Mouse (Mus musculus): ENCODE measurements at regions not wholly inside any gene's neighbourhood (a gene's known extent, or its start where the extent isn't known, plus 50 kb on each side); places are given as distances from the start of the nearest gene placed in this dataset.

- no peak for TF ChIP-seq CTCF (IDR thresholded peaks at IDR 0.05; ENCODE audit: low read depth)
- no peak overlapping the region for H3K9ac ChIP-seq
- 85% methylated on average over 7 of the region's 7 CpGs for WGBS
- no peak overlapping the region for H3K27ac ChIP-seq (ENCODE audit: low read depth, low read length)
- H3K4me1 ChIP-seq (ENCODE audit: insufficient read depth), result no peaks in the 10 kb centered on the region
- no peaks in the 10 kb centered on the region for H3K9me3 ChIP-seq (ENCODE audit: low read length)
- H3K36me3 ChIP-seq (ENCODE audit: insufficient read depth), result no peaks in the 10 kb centered on the region
- no peak overlapping the region for H3K4me2 ChIP-seq (ENCODE audit: low read depth)
- no peak overlapping the region for H3K4me3 ChIP-seq (ENCODE audit: low read depth, low read length)
- no peaks in the 10 kb centered on the region for H3K27me3 ChIP-seq (ENCODE audit: insufficient read depth, low read length)
- ATAC-seq (no peak), DNase-seq (no peak)
These were observed 340.1 kb upstream of the Cdh11 start for GRCm38 (mm10) chr8:103125581-103125980.

DNA sequence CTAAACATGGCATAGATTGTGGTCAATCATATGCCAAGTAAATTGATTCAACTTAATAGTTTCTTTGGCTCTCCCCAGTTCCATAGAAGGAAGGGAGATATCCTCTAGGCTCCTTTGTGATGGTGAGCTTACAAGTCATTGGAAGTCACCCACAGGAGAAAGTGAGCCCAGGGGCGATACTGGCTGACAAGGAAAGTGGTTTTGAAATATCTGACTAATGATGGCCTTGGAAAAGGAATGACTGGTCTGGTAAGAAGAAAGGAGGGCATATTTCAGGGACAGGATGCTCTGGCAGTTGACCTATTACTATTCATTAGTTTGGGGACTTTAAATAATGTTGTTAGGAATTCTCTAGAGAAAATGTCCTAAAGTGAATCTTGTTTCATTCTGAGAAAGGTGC is 352.7 kb upstream of the Cdh11 start:
- ATAC-seq (no peak), DNase-seq (no peak)
- no peaks in the 10 kb centered on the region for H3K4me1 ChIP-seq (ENCODE audit: insufficient read depth)
- H3K27me3 ChIP-seq (ENCODE audit: insufficient read depth, low read length), result no peaks in the 10 kb centered on the region
- H3K9me3 ChIP-seq (ENCODE audit: low read length), result no peaks in the 10 kb centered on the region
- WGBS, result 88% methylated on average over 1 of the region's 1 CpGs
- H3K4me3 ChIP-seq (ENCODE audit: low read depth, low read length), result no peak overlapping the region
- TF ChIP-seq CTCF (IDR thresholded peaks at IDR 0.05; ENCODE audit: low read depth), result no peak
- H3K9ac ChIP-seq, result no peak overlapping the region
- H3K36me3 ChIP-seq (ENCODE audit: insufficient read depth), result no peaks in the 10 kb centered on the region
- H3K27ac ChIP-seq (ENCODE audit: low read depth, low read length), result no peak overlapping the region
- no peak overlapping the region for H3K4me2 ChIP-seq (ENCODE audit: low read depth)

DNA sequence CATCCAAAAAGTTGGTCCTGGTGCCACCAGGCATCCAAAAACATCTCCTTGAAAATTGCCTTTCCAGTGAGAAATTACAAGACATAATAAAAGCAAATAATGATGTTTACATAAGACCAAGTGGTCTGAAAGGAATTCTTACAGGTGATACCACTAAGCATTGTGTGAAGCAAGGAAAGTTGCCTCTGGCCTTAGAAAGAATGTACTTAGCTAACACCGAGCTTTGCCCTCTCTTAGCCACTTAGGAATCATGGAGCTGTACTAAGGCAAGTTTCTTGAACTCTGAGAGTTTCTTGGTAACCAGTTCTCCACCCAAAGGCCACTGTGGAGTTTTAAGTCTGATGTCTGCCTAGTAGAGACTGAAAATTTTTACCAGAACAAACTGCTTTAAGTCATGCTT is 359.4 kb upstream of the Cdh11 start:
- no peak overlapping the region for H3K4me2 ChIP-seq (ENCODE audit: low read depth)
- no peak for TF ChIP-seq CTCF (IDR thresholded peaks at IDR 0.05; ENCODE audit: low read depth)
- H3K4me1 ChIP-seq (ENCODE audit: insufficient read depth), result no peaks in the 10 kb centered on the region
- 65% methylated on average over 1 of the region's 1 CpGs for WGBS
- no peak overlapping the region for H3K27ac ChIP-seq (ENCODE audit: low read depth, low read length)
- H3K27me3 ChIP-seq (ENCODE audit: insufficient read depth, low read length), result no peaks in the 10 kb centered on the region
- ATAC-seq (no peak), DNase-seq (no peak)
- H3K4me3 ChIP-seq (ENCODE audit: low read depth, low read length), result no peak overlapping the region
- H3K9ac ChIP-seq, result no peak overlapping the region
- H3K9me3 ChIP-seq (ENCODE audit: low read length), result no peaks in the 10 kb centered on the region
- H3K36me3 ChIP-seq (ENCODE audit: insufficient read depth), result no peaks in the 10 kb centered on the region

DNA sequence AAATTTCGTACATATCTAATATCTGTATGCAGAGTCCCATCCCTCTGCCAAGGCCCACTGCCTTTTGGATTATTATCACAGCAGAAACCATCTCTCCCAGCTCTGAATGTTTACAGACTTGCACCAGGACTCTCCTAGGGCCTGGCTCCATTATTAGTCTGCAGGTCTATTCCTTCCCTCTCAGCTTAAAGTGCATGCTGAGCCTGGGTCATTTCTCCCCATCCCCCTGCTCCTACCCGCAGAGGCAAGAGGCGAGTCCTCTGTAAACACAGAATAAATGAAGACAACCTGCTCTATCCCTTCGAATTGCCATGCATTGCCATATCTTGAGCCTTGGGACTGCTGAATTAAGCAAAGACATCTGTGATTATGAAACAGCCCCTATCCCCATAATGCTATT is 362.6 kb upstream of the Cdh11 start:
- Histone ChIP-seq H3K4me2 (ENCODE audit: low read depth) (no peak overlapping the region), H3K4me3 (ENCODE audit: low read depth, low read length) (no peak overlapping the region), H3K4me1 (ENCODE audit: insufficient read depth) (no peaks in the 10 kb centered on the region), H3K9me3 (ENCODE audit: low read length) (no peaks in the 10 kb centered on the region), H3K9ac (no peak overlapping the region), H3K27ac (ENCODE audit: low read depth, low read length) (no peak overlapping the region), H3K36me3 (ENCODE audit: insufficient read depth) (no peaks in the 10 kb centered on the region), H3K27me3 (ENCODE audit: insufficient read depth, low read length) (no peaks in the 10 kb centered on the region)
- TF ChIP-seq CTCF (IDR thresholded peaks at IDR 0.05; ENCODE audit: low read depth), result no peak
- 19% methylated on average over 4 of the region's 4 CpGs for WGBS
- DNase-seq, result no peak
- no peak for ATAC-seq

- Histone ChIP-seq H3K4me2 (ENCODE audit: low read depth) (no peak overlapping the region), H3K9ac (no peak overlapping the region), H3K27ac (ENCODE audit: low read depth, low read length) (no peak overlapping the region), H3K36me3 (ENCODE audit: insufficient read depth) (no peaks in the 10 kb centered on the region), H3K4me3 (ENCODE audit: low read depth, low read length) (no peak overlapping the region), H3K27me3 (ENCODE audit: insufficient read depth, low read length) (no peaks in the 10 kb centered on the region), H3K9me3 (ENCODE audit: low read length) (no peaks in the 10 kb centered on the region), H3K4me1 (ENCODE audit: insufficient read depth) (no peaks in the 10 kb centered on the region)
- TF ChIP-seq CTCF (IDR thresholded peaks at IDR 0.05; ENCODE audit: low read depth), result no peak
- WGBS, result 35% methylated on average over 10 of the region's 10 CpGs
- DNase-seq, result no peak
- no peak for ATAC-seq
These were observed 363.0 kb upstream of the Cdh11 start for GRCm38 (mm10) chr8:103148447-103148846.

- ATAC-seq (no peak), DNase-seq (no peak)
- TF ChIP-seq CTCF (IDR thresholded peaks at IDR 0.05; ENCODE audit: low read depth), result no peak
- Histone ChIP-seq H3K9ac (no peak overlapping the region), H3K9me3 (ENCODE audit: low read length) (no peaks in the 10 kb centered on the region), H3K4me1 (ENCODE audit: insufficient read depth) (no peaks in the 10 kb centered on the region), H3K27ac (ENCODE audit: low read depth, low read length) (no peak overlapping the region), H3K27me3 (ENCODE audit: insufficient read depth, low read length) (no peaks in the 10 kb centered on the region), H3K4me2 (ENCODE audit: low read depth) (no peak overlapping the region), H3K36me3 (ENCODE audit: insufficient read depth) (no peaks in the 10 kb centered on the region), H3K4me3 (ENCODE audit: low read depth, low read length) (no peak overlapping the region)
- WGBS, result 39% methylated on average over 7 of the region's 7 CpGs
These were observed 381.3 kb upstream of the Cdh11 start for GRCm38 (mm10) chr8:103166623-103167316.

GRCm38 (mm10) chr8:103173313-103173712 is 387.9 kb upstream of the Cdh11 start:
- Histone ChIP-seq H3K4me3 (ENCODE audit: low read depth, low read length) (no peak overlapping the region), H3K36me3 (ENCODE audit: insufficient read depth) (no peaks in the 10 kb centered on the region), H3K27me3 (ENCODE audit: insufficient read depth, low read length) (no peaks in the 10 kb centered on the region), H3K9ac (no peak overlapping the region), H3K4me2 (ENCODE audit: low read depth) (no peak overlapping the region), H3K27ac (ENCODE audit: low read depth, low read length) (no peak overlapping the region), H3K9me3 (ENCODE audit: low read length) (no peaks in the 10 kb centered on the region), H3K4me1 (ENCODE audit: insufficient read depth) (no peaks in the 10 kb centered on the region)
- no peak for ATAC-seq
- no peak for DNase-seq
- WGBS, result 67% methylated on average over 3 of the region's 3 CpGs
- TF ChIP-seq CTCF (IDR thresholded peaks at IDR 0.05; ENCODE audit: low read depth), result no peak
